Mouse (Mus musculus): ENCODE measurements around the gene Plekha7. TPM values are rescaled to one million over a fixed set of nuclear protein-coding genes. Genes with fewer than 3 reads are reported as not detected.
A peak's percentile ranks its signal among the peaks of the same experiment; 100 is the strongest.

The Plekha7 gene
- total and polyA plus RNA-seq, 2 experiments = 2.3 to 2.9 TPM

DNA sequence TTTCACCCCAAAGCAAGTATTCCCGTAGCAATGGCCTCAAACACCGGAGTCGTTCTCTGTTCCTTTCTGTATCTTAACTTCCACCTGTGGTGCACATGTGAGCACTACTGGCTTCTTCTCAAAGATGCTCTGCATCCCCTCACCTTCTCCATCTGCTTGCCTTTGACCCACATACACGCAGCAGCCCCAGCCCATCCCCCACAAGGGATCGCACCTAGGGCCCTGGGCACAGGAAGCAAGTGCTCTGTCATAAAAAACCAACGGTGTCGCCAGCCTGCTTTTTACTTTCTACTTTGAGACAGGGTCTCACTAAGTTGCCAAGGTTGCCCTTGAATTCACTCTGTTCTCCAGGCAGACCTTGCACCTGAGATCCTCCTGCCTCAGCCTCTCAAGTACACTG, 113.2 kb downstream of the Plekha7 start:
- Histone ChIP-seq H3K27ac (replicated peaks; ENCODE audit: insufficient read depth, low read depth, low read length) (no peak overlapping the region), H3K4me3 (ENCODE audit: insufficient read depth, low read depth, low read length) (no peak overlapping the region), H3K36me3 (ENCODE audit: control insufficient read depth, insufficient read depth, low read length) (no peaks in the 10 kb centered on the region), H3K4me1 (ENCODE audit: control insufficient read depth, insufficient read depth, low read length) (no peaks in the 10 kb centered on the region), H3K79me2 (ENCODE audit: control insufficient read depth, insufficient read depth, low read length) (peaks cover 6% of the 10 kb centered on the region; the same call in 1 of the 2 replicates), H3K9ac (ENCODE audit: low read depth, low read length) (no peak overlapping the region), H3K27me3 (ENCODE audit: control insufficient read depth, insufficient read depth, low read length) (no peaks in the 10 kb centered on the region)
- no peak for TF ChIP-seq POLR2A (IDR thresholded peaks at IDR 0.05; ENCODE audit: extremely low read depth, insufficient read depth, low read length)
- no peak for TF ChIP-seq CTCF (IDR thresholded peaks at IDR 0.05; ENCODE audit: low read depth, low read length)
- WGBS = 81% methylated on average over 7 of the region's 7 CpGs
- no peak for DNase-seq (ENCODE audit: extremely low read depth, low read depth, low spot score)

DNA sequence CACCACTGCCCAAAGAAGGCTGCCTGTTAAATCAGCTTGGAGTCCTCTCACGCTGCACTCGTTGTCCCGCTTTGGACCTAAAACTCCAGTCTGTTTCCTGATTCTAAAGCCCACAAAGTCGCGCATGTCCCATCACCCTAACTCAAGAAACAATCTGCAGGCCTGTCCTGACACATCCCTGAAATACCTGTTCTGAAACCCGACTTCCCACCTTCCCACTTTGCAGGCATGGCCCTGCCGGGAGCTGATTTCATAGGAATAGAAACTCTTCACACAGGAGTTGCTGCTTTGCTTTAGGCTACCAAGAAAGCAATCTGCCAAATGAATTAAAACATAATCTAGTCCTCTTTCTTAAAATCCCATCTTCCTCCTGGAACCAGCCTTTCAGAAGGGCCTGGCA, 115.2 kb downstream of the Plekha7 start:
- no peak overlapping the region for H3K4me3 ChIP-seq (ENCODE audit: insufficient read depth, low read depth, low read length)
- H3K9ac ChIP-seq (ENCODE audit: low read depth, low read length) = no peak overlapping the region
- no peaks in the 10 kb centered on the region for H3K4me1 ChIP-seq (ENCODE audit: control insufficient read depth, insufficient read depth, low read length)
- peaks cover 6% of the 10 kb centered on the region; the same call in 1 of the 2 replicates for H3K79me2 ChIP-seq (ENCODE audit: control insufficient read depth, insufficient read depth, low read length)
- WGBS = 94% methylated on average over 7 of the region's 7 CpGs
- TF ChIP-seq POLR2A (IDR thresholded peaks at IDR 0.05; ENCODE audit: extremely low read depth, insufficient read depth, low read length) = no peak
- TF ChIP-seq CTCF (IDR thresholded peaks at IDR 0.05; ENCODE audit: low read depth, low read length) = no peak
- H3K36me3 ChIP-seq (ENCODE audit: control insufficient read depth, insufficient read depth, low read length) = no peaks in the 10 kb centered on the region
- no peak overlapping the region for H3K27ac ChIP-seq (replicated peaks; ENCODE audit: insufficient read depth, low read depth, low read length)
- no peak for DNase-seq (ENCODE audit: extremely low read depth, low read depth, low spot score)
- no peaks in the 10 kb centered on the region for H3K27me3 ChIP-seq (ENCODE audit: control insufficient read depth, insufficient read depth, low read length)

DNA sequence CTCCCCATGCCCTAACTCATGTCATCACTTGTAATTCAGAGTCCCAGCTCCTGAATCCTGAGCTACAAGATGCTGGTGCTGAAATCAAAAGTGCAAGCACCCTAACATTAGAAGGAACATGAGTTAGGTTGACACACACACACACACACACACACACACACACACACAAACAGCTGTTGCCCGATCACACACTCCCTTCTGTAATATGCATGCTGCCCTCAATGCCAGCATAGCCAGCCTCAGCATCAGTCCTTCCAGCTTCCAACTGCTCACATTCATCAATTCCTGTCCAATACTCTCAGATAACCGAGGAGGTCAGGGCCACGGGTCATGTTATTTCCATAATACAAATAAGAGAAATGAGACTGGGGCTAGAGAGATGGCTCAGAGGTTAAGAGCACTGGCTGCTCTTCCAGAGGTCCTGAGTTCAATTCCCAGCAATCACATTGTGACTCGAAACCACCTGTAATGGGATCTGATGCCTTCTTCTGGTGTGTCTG, 116.0 kb downstream of the Plekha7 start:
- Histone ChIP-seq H3K27ac (replicated peaks; ENCODE audit: insufficient read depth, low read depth, low read length) (no peak overlapping the region), H3K79me2 (ENCODE audit: control insufficient read depth, insufficient read depth, low read length) (0 out of 2 replicates have a peak, but pooled peaks cover 3% of the 10 kb centered on the region), H3K27me3 (ENCODE audit: control insufficient read depth, insufficient read depth, low read length) (no peaks in the 10 kb centered on the region), H3K4me1 (ENCODE audit: control insufficient read depth, insufficient read depth, low read length) (no peaks in the 10 kb centered on the region), H3K36me3 (ENCODE audit: control insufficient read depth, insufficient read depth, low read length) (no peaks in the 10 kb centered on the region), H3K9ac (ENCODE audit: low read depth, low read length) (no peak overlapping the region), H3K4me3 (ENCODE audit: insufficient read depth, low read depth, low read length) (no peak overlapping the region)
- no peak for TF ChIP-seq CTCF (IDR thresholded peaks at IDR 0.05; ENCODE audit: low read depth, low read length)
- TF ChIP-seq POLR2A (IDR thresholded peaks at IDR 0.05; ENCODE audit: extremely low read depth, insufficient read depth, low read length) = no peak
- DNase-seq (ENCODE audit: extremely low read depth, low read depth, low spot score) = peak; percentile 14
- WGBS = 39% methylated on average over 4 of the region's 4 CpGs

DNA sequence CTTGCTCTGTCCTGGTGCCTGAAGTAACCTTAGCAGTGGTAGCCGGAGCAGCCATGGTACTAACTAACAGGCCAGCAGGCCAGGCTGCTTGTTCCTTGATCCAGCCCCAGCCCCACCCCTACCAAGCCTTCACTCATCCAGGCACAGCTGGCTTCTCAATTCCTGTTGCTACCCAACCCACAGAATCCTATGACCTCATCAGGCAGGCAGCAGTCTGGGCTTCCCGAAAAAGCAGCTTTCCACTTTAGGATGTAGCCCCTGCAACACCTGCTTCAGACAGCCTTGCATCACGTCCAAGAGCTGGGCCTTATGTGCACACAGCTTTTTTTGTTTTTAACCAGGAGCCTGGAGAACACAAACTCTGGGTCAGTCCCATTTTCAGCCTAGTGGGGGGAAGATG, 117.0 kb downstream of the Plekha7 start:
- TF ChIP-seq CTCF (IDR thresholded peaks at IDR 0.05; ENCODE audit: low read depth, low read length) (no peak), POLR2A (IDR thresholded peaks at IDR 0.05; ENCODE audit: extremely low read depth, insufficient read depth, low read length) (no peak)
- 0 out of 2 replicates have a peak, but pooled peaks cover 3% of the 10 kb centered on the region for H3K79me2 ChIP-seq (ENCODE audit: control insufficient read depth, insufficient read depth, low read length)
- H3K27me3 ChIP-seq (ENCODE audit: control insufficient read depth, insufficient read depth, low read length) = no peaks in the 10 kb centered on the region
- H3K27ac ChIP-seq (replicated peaks; ENCODE audit: insufficient read depth, low read depth, low read length) = no peak overlapping the region
- DNase-seq (ENCODE audit: extremely low read depth, low read depth, low spot score) = no peak
- H3K9ac ChIP-seq (ENCODE audit: low read depth, low read length) = no peak overlapping the region
- no peak overlapping the region for H3K4me3 ChIP-seq (ENCODE audit: insufficient read depth, low read depth, low read length)
- WGBS = 72% methylated on average over 3 of the region's 3 CpGs
- no peaks in the 10 kb centered on the region for H3K4me1 ChIP-seq (ENCODE audit: control insufficient read depth, insufficient read depth, low read length)
- no peaks in the 10 kb centered on the region for H3K36me3 ChIP-seq (ENCODE audit: control insufficient read depth, insufficient read depth, low read length)

DNA sequence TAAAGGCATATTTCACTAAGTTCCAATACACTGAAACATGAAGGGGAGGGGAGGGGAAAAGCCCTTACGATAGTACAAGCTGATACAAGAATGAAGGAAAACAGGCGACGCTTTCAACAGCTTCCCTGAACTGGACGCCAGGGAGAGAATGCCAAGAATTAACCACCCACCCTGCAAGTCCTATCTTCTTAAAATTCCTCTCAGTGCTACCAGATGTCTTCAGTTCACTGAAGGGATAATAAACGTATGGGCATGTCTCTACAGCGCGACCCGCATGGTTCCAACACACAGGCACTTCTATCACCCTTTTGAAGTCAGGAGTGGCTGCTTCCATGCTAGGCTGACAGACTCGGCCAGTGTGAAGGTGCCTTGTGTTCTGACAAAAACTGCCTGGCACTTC, 118.5 kb downstream of the Plekha7 start:
- Histone ChIP-seq H3K79me2 (ENCODE audit: control insufficient read depth, insufficient read depth, low read length) (no peaks in the 10 kb centered on the region), H3K4me1 (ENCODE audit: control insufficient read depth, insufficient read depth, low read length) (no peaks in the 10 kb centered on the region), H3K27ac (replicated peaks; ENCODE audit: insufficient read depth, low read depth, low read length) (no peak overlapping the region), H3K36me3 (ENCODE audit: control insufficient read depth, insufficient read depth, low read length) (no peaks in the 10 kb centered on the region), H3K4me3 (ENCODE audit: insufficient read depth, low read depth, low read length) (no peak overlapping the region), H3K27me3 (ENCODE audit: control insufficient read depth, insufficient read depth, low read length) (no peaks in the 10 kb centered on the region), H3K9ac (ENCODE audit: low read depth, low read length) (no peak overlapping the region)
- no peak for DNase-seq (ENCODE audit: extremely low read depth, low read depth, low spot score)
- WGBS = 78% methylated on average over 9 of the region's 9 CpGs
- no peak for TF ChIP-seq POLR2A (IDR thresholded peaks at IDR 0.05; ENCODE audit: extremely low read depth, insufficient read depth, low read length)
- TF ChIP-seq CTCF (IDR thresholded peaks at IDR 0.05; ENCODE audit: low read depth, low read length) = no peak

DNA sequence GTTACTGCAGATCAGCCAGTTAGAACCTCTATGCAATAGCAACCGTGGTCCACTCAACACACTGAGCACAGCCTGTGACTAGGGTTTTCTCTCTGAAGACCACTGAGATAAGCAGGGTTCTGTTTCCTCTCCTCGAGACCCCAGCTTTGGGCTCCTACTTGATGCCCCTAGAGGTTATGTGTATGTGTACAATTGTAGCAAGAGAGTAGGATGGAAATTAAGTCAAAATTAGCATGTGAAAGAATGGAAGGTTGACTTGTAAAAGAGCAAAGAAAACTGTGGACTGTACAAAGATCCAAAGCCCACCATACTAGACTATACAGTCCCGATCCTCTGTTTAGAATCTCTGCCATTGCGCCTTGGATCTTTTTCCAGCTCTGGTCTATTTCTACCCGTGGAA, 119.8 kb downstream of the Plekha7 start:
- no peak overlapping the region for H3K9ac ChIP-seq (ENCODE audit: low read depth, low read length)
- no peaks in the 10 kb centered on the region for H3K36me3 ChIP-seq (ENCODE audit: control insufficient read depth, insufficient read depth, low read length)
- no peak for TF ChIP-seq POLR2A (IDR thresholded peaks at IDR 0.05; ENCODE audit: extremely low read depth, insufficient read depth, low read length)
- TF ChIP-seq CTCF (IDR thresholded peaks at IDR 0.05; ENCODE audit: low read depth, low read length) = no peak
- WGBS = 92% methylated on average over 5 of the region's 5 CpGs
- H3K27ac ChIP-seq (replicated peaks; ENCODE audit: insufficient read depth, low read depth, low read length) = no peak overlapping the region
- H3K79me2 ChIP-seq (ENCODE audit: control insufficient read depth, insufficient read depth, low read length) = no peaks in the 10 kb centered on the region
- H3K4me1 ChIP-seq (ENCODE audit: control insufficient read depth, insufficient read depth, low read length) = no peaks in the 10 kb centered on the region
- DNase-seq (ENCODE audit: extremely low read depth, low read depth, low spot score) = no peak
- H3K4me3 ChIP-seq (ENCODE audit: insufficient read depth, low read depth, low read length) = no peak overlapping the region
- H3K27me3 ChIP-seq (ENCODE audit: control insufficient read depth, insufficient read depth, low read length) = no peaks in the 10 kb centered on the region
